Mouse (Mus musculus): ENCODE results near the gene Dnajb1. TPM values are rescaled to one million over a fixed set of nuclear protein-coding genes. Genes with fewer than 3 reads are reported as not detected.

The Dnajb1 gene
- polyA plus RNA-seq, 1 experiment, result 33.0 TPM

DNA sequence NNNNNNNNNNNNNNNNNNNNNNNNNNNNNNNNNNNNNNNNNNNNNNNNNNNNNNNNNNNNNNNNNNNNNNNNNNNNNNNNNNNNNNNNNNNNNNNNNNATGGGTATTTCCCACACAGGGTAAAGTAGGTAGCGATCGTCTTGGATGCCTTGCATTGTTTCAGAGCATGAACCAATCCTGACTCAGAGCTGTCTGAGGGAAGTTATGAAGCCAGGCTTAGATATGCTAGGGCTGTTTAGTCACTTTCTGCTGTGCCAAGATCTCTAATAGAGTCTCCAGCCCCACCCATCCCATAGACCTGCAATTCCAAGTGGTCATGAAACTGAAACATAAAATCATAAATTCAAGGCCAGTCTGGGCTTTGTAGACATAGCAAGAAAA is 5.4 kb upstream of the Dnajb1 start:
- 78% methylated on average over 2 of the region's 2 CpGs for WGBS
- H3K4me3 ChIP-seq (replicated peaks; ENCODE audit: insufficient read depth, low read depth, low read length), result no peak overlapping the region
- no peak overlapping the region for H3K27ac ChIP-seq (ENCODE audit: insufficient read depth, low read length)
- no peaks in the 10 kb centered on the region for H3K4me1 ChIP-seq (ENCODE audit: control insufficient read depth, insufficient read depth, low read length)
- no peaks in the 10 kb centered on the region for H3K27me3 ChIP-seq (ENCODE audit: control insufficient read depth, insufficient read depth, low read length)
- TF ChIP-seq CTCF (IDR thresholded peaks at IDR 0.05; ENCODE audit: borderline replicate concordance, insufficient read depth, low read depth, low read length), result no peak
- no peak for TF ChIP-seq POLR2A (IDR thresholded peaks at IDR 0.05; ENCODE audit: borderline replicate concordance, insufficient read depth, low read length)
- DNase-seq, result no peak

DNA sequence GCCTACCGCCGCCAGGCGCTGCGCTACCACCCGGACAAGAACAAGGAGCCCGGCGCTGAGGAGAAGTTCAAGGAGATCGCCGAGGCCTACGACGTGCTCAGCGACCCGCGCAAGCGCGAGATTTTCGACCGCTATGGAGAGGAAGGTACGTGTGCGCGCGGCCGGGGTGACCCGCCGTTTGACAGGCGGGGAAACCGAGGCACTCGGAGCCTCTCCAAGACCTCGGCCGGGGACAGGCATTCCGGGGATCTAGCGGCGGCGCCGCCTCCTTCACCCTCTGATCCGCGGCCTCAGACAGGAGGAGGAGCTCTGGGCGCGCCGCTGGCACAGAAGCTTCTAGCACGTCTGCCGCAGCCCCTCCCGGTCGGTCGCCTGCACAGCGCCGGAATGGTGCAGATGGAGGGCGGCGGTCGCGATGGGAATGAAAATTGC is 421 bp downstream of the Dnajb1 start:
- WGBS, result under 1% methylated on average over 51 of the region's 51 CpGs
- Histone ChIP-seq H3K4me3 (replicated peaks; ENCODE audit: insufficient read depth, low read depth, low read length) (peak overlapping the region; percentile 85), H3K27me3 (ENCODE audit: control insufficient read depth, insufficient read depth, low read length) (no peaks in the 10 kb centered on the region), H3K4me1 (ENCODE audit: control insufficient read depth, insufficient read depth, low read length) (peaks cover 7% of the 10 kb centered on the region), H3K27ac (ENCODE audit: insufficient read depth, low read length) (peak overlapping the region; percentile 85)
- TF ChIP-seq POLR2A (IDR thresholded peaks at IDR 0.05; ENCODE audit: borderline replicate concordance, insufficient read depth, low read length) (no peak), CTCF (IDR thresholded peaks at IDR 0.05; ENCODE audit: borderline replicate concordance, insufficient read depth, low read depth, low read length) (no peak)
- peak; percentile 81 to 84 for DNase-seq

DNA sequence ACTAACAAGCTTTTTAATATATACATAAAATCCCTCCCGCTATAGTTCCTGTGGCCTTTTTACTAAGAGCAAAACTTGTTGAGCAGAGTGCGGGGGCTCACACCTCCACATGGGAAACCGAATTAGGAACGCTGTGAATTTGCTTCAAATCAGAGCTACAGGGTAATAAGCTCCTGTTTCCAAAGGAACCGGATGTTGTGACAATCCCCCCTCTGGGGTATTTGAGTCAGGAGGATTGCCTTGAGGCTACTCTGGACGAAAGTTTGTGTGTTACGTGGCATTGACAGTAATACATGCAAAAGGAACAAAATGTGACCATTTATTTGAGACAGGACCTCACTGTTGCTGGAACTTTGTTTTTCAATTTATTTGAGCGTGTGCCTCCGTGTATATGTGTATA is 1.1 kb downstream of the Dnajb1 start:
- H3K27me3 ChIP-seq (ENCODE audit: control insufficient read depth, insufficient read depth, low read length), result no peaks in the 10 kb centered on the region
- H3K4me1 ChIP-seq (ENCODE audit: control insufficient read depth, insufficient read depth, low read length), result peaks cover 7% of the 10 kb centered on the region
- peak overlapping the region; percentile 85 for H3K4me3 ChIP-seq (replicated peaks; ENCODE audit: insufficient read depth, low read depth, low read length)
- H3K27ac ChIP-seq (ENCODE audit: insufficient read depth, low read length), result no peak overlapping the region
- 24% methylated on average over 9 of the region's 9 CpGs for WGBS
- TF ChIP-seq CTCF (IDR thresholded peaks at IDR 0.05; ENCODE audit: borderline replicate concordance, insufficient read depth, low read depth, low read length) (no peak), POLR2A (IDR thresholded peaks at IDR 0.05; ENCODE audit: borderline replicate concordance, insufficient read depth, low read length) (no peak)
- DNase-seq, result no peak

DNA sequence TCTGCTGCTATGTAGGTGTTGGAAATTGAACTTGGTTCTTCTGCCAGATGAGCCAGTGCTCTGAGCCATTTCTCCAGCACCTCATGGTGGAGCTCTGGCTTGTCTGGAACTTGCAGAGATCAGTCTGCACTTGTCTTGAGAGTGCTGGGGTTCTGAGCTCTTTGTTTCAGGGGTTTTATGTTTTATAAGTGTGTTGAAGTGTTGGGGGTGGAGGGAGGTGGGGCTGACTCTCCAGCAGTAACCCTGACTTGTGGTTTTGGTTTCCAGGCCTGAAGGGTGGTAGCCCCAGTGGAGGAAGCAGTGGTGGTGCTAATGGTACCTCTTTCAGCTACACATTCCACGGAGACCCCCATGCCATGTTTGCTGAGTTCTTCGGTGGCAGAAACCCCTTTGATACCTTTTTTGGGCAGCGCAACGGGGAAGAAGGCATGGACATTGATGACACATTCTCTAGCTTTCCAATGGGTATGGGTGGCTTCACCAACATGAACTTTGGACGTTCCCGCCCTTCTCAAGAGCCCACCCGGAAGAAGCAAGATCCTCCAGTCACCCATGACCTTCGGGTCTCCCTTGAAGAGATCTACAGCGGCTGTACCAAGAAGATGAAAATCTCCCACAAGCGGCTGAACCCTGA is 1.7 kb downstream of the Dnajb1 start:
- Histone ChIP-seq H3K27me3 (ENCODE audit: control insufficient read depth, insufficient read depth, low read length) (no peaks in the 10 kb centered on the region), H3K4me3 (replicated peaks; ENCODE audit: insufficient read depth, low read depth, low read length) (no peak overlapping the region), H3K27ac (ENCODE audit: insufficient read depth, low read length) (no peak overlapping the region), H3K4me1 (ENCODE audit: control insufficient read depth, insufficient read depth, low read length) (peaks cover 7% of the 10 kb centered on the region)
- DNase-seq, result no peak
- TF ChIP-seq POLR2A (IDR thresholded peaks at IDR 0.05; ENCODE audit: borderline replicate concordance, insufficient read depth, low read length) (no peak), CTCF (IDR thresholded peaks at IDR 0.05; ENCODE audit: borderline replicate concordance, insufficient read depth, low read depth, low read length) (no peak)
- 91% methylated on average over 10 of the region's 10 CpGs for WGBS

DNA sequence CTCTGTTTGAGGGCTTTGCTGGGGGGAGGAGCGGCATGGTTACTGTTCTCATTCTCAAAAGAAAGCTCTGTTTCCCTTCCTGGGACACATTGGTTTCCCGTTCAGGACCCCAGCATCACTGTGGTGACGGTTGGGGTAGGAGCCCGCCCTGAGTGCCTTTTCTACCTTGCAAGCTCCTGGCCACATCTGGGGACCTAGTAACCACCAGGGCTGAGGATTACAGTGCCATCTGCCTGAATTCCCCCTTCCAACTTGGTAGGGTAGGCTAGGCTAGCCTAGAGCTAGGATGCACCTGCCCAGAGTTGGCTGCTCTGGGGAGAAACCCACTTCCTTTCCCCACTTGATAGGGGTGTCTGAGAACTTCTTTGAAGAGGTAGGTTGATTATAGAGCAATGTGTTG is 3.9 kb downstream of the Dnajb1 start:
- DNase-seq, result no peak
- no peak overlapping the region for H3K4me3 ChIP-seq (replicated peaks; ENCODE audit: insufficient read depth, low read depth, low read length)

DNA sequence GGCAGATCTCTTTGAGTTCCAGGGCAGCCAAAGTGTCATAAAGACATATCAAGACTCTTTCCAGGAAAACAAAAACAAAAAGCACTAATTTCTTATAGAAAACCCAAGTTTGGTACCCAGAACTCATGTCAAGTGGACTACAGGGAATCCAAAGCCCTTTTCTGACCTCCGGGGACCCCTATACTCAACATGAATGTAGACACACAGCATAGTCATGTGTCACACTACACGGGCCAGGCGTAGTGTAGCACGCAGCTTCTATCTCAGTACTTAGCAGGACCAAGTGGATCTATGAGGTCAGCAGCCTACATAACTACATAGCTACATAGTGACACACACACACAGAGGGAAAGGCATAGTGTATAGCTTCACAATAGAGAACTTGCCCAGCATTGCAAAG is 5.7 kb downstream of the Dnajb1 start:
- H3K4me3 ChIP-seq (replicated peaks; ENCODE audit: insufficient read depth, low read depth, low read length), result no peak overlapping the region
- WGBS, result 98% methylated on average over 4 of the region's 4 CpGs
- TF ChIP-seq CTCF (IDR thresholded peaks at IDR 0.05; ENCODE audit: borderline replicate concordance, insufficient read depth, low read depth, low read length) (no peak), POLR2A (IDR thresholded peaks at IDR 0.05; ENCODE audit: borderline replicate concordance, insufficient read depth, low read length) (no peak)
- H3K4me1 ChIP-seq (ENCODE audit: control insufficient read depth, insufficient read depth, low read length), result peaks cover 7% of the 10 kb centered on the region
- no peaks in the 10 kb centered on the region for H3K27me3 ChIP-seq (ENCODE audit: control insufficient read depth, insufficient read depth, low read length)
- no peak overlapping the region for H3K27ac ChIP-seq (ENCODE audit: insufficient read depth, low read length)
- no peak for DNase-seq

More for the DNA sequence above, 3.9 kb downstream of the Dnajb1 start:
- 87% methylated on average over 4 of the region's 4 CpGs for WGBS
- no peak overlapping the region for H3K27ac ChIP-seq (ENCODE audit: insufficient read depth, low read length)
- no peaks in the 10 kb centered on the region for H3K27me3 ChIP-seq (ENCODE audit: control insufficient read depth, insufficient read depth, low read length)
- H3K4me1 ChIP-seq (ENCODE audit: control insufficient read depth, insufficient read depth, low read length), result peaks cover 7% of the 10 kb centered on the region
- TF ChIP-seq POLR2A (IDR thresholded peaks at IDR 0.05; ENCODE audit: borderline replicate concordance, insufficient read depth, low read length) (no peak), CTCF (IDR thresholded peaks at IDR 0.05; ENCODE audit: borderline replicate concordance, insufficient read depth, low read depth, low read length) (no peak)

DNA sequence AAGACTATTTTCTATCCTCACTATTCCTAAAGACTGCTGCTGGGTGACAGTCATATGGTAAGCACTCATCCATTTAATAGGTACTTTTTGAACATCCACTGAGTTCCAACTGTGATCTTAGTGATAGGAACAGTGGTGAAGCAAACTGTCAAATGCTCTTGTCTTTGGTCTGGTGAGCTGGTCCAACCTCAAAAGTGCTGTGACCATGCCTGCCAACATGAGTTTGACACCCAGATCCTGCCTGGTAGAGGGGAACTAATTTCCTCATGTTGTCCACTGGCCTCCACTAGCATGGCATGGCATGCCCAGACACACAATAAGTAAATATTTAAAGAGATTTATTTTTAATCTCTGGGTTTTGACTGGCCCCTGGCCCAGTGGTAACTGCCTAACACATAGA is 8.6 kb downstream of the Dnajb1 start:
- Histone ChIP-seq H3K27me3 (ENCODE audit: control insufficient read depth, insufficient read depth, low read length) (no peaks in the 10 kb centered on the region), H3K4me3 (replicated peaks; ENCODE audit: insufficient read depth, low read depth, low read length) (no peak overlapping the region), H3K27ac (ENCODE audit: insufficient read depth, low read length) (no peak overlapping the region), H3K4me1 (ENCODE audit: control insufficient read depth, insufficient read depth, low read length) (no peaks in the 10 kb centered on the region; the same call in 1 of the 2 replicates)
- TF ChIP-seq CTCF (IDR thresholded peaks at IDR 0.05; ENCODE audit: borderline replicate concordance, insufficient read depth, low read depth, low read length) (no peak), POLR2A (IDR thresholded peaks at IDR 0.05; ENCODE audit: borderline replicate concordance, insufficient read depth, low read length) (no peak)
- DNase-seq, result no peak

DNA sequence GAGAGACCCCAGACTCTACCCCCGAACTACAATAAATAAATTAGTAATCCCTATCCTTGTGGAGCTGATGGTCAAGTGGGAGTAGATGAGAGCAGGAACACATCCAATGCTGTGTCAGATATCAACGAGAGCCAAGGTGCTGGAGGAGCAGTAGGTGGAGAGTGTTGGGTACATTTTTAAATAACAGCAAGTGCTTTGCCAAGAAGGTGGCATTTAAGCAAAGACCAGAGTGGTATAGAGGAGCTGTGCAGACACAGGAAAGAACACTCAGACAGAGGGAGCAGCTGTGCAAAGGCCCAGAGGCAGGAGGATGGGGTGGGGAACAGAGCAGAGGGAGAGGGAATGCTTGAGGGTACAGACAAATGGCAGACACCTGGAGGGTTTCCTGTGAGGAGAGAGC is 9.1 kb downstream of the Dnajb1 start:
- no peaks in the 10 kb centered on the region for H3K27me3 ChIP-seq (ENCODE audit: control insufficient read depth, insufficient read depth, low read length)
- WGBS, result 77% methylated on average over 2 of the region's 2 CpGs
- H3K27ac ChIP-seq (ENCODE audit: insufficient read depth, low read length), result no peak overlapping the region
- no peak for DNase-seq
- H3K4me1 ChIP-seq (ENCODE audit: control insufficient read depth, insufficient read depth, low read length), result no peaks in the 10 kb centered on the region; the same call in 1 of the 2 replicates
- TF ChIP-seq CTCF (IDR thresholded peaks at IDR 0.05; ENCODE audit: borderline replicate concordance, insufficient read depth, low read depth, low read length), result no peak
- no peak overlapping the region for H3K4me3 ChIP-seq (replicated peaks; ENCODE audit: insufficient read depth, low read depth, low read length)
